Mouse (Mus musculus) hindbrain, embryonic 13.5 days (tissue): Measurements from ENCODE around the gene Cdk5rap2. TPM values are rescaled to one million over a fixed set of nuclear protein-coding genes. Genes with fewer than 3 reads are reported as not detected.

Experiments used
- ATAC-seq: fragments of 200-750 bp; cut with Nextera tagmentation; 2 replicates; pipeline ENCODE4 v1.8.0; 2017; ENCODE audit warnings: moderate TSS enrichment; ENCODE audit not compliant: low FRiP score
- H3K27ac ChIP-seq: fragments of 300-500 bp; sonication (generic); 2 replicates; pipeline ENCODE4 v1.5.1; 2015; ENCODE audit warnings: inconsistent platforms, mild to moderate bottlenecking, moderate library complexity
- H3K27me3 ChIP-seq: fragments of 300-500 bp; sonication (generic); 2 replicates; pipeline ENCODE4 v1.6.1; 2015; ENCODE audit warnings: mild to moderate bottlenecking, inconsistent platforms
- H3K36me3 ChIP-seq: fragments of 300-500 bp; sonication (generic); 2 replicates; pipeline ENCODE4 v1.6.1; 2015; ENCODE audit warnings: mild to moderate bottlenecking, inconsistent platforms
- H3K4me1 ChIP-seq: fragments of 300-500 bp; sonication (generic); replicated peaks from 2 replicates; pipeline ENCODE4 v1.6.1; 2015; ENCODE audit warnings: inconsistent platforms
- H3K4me2 ChIP-seq: fragments of 300-500 bp; sonication (generic); 2 replicates; pipeline ENCODE4 v1.6.1; 2015; ENCODE audit warnings: inconsistent platforms, mild to moderate bottlenecking, moderate library complexity
- H3K4me3 ChIP-seq: fragments of 300-500 bp; sonication (generic); 2 replicates; pipeline ENCODE4 v1.5.1; 2015; ENCODE audit warnings: mild to moderate bottlenecking, inconsistent platforms
- H3K9ac ChIP-seq: fragments of 300-500 bp; sonication (generic); 2 replicates; pipeline ENCODE4 v1.6.1; 2015; ENCODE audit warnings: mild to moderate bottlenecking, inconsistent platforms
- H3K9me3 ChIP-seq: fragments of 300-500 bp; sonication (generic); 2 replicates; pipeline ENCODE4 v1.6.1; 2016; ENCODE audit warnings: inconsistent platforms
- WGBS: fragments of 180-500 bp; shearing (Covaris S2); methylation state at CpG from one replicate; pipeline ENCODE4 v1.1.7; 2015; 5-methylcytosine and 5-hydroxymethylcytosine counted together
- polyA plus RNA-seq: library from polyadenylated mRNA; unstranded; fragments of >200 nt; fragmentation: Nextera tagmentation; extraction: Ambion mirVana; gene quantifications from 2 replicates; pipeline ENCODE4 v1.2.1, GENCODE M21; 2015

The Cdk5rap2 gene
- polyA plus RNA-seq, 1 experiment from 2014 or later = 12.5 TPM

- H3K9ac ChIP-seq = no peak overlapping the region
- H3K27me3 ChIP-seq = no peaks in the 10 kb centered on the region
- WGBS = 96% methylated on average over 6 of the region's 6 CpGs
- H3K9me3 ChIP-seq = no peaks in the 10 kb centered on the region
- no peak overlapping the region for H3K4me2 ChIP-seq
- ATAC-seq = no peak
- no peaks in the 10 kb centered on the region for H3K4me1 ChIP-seq
- H3K4me3 ChIP-seq = no peak overlapping the region
- H3K36me3 ChIP-seq = peaks cover 29% of the 10 kb centered on the region
- H3K27ac ChIP-seq = no peak overlapping the region
Measured at GRCm38 (mm10) chr4:70289361-70289760, 120.9 kb downstream of the Cdk5rap2 start.

DNA sequence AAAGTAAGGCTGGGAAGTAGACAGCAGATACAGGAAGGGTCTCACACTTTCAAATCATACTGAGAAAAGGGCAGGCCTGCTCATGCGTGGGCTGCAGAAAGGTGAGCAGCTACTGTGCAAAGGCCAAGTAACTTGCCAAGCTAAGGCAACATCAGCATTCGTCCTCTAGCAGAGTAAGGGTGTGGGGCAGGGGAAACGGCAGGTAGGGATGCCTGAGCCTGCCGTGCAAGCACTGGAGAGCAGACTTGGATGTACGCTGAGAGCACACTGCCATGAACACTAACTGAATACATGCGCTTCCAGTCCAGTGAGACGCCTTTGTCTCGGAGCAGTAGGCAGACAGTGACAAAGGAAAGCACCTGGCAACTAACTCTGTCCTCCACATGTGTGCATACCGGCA, 127.1 kb downstream of the Cdk5rap2 start:
- H3K9me3 ChIP-seq = no peaks in the 10 kb centered on the region
- WGBS = 92% methylated on average over 9 of the region's 9 CpGs
- no peak overlapping the region for H3K27ac ChIP-seq
- H3K9ac ChIP-seq = no peak overlapping the region
- peaks cover 37% of the 10 kb centered on the region for H3K36me3 ChIP-seq
- H3K4me2 ChIP-seq = no peak overlapping the region
- H3K27me3 ChIP-seq = no peaks in the 10 kb centered on the region
- no peak for ATAC-seq
- H3K4me3 ChIP-seq = no peak overlapping the region
- no peaks in the 10 kb centered on the region for H3K4me1 ChIP-seq

- Histone ChIP-seq H3K9ac (no peak overlapping the region), H3K27me3 (no peaks in the 10 kb centered on the region), H3K9me3 (no peaks in the 10 kb centered on the region), H3K4me1 (no peaks in the 10 kb centered on the region), H3K4me2 (no peak overlapping the region), H3K36me3 (peaks cover 38% of the 10 kb centered on the region), H3K27ac (no peak overlapping the region), H3K4me3 (no peak overlapping the region)
- WGBS = 92% methylated on average over 4 of the region's 4 CpGs
- ATAC-seq = no peak
Measured at GRCm38 (mm10) chr4:70278882-70279281, 131.4 kb downstream of the Cdk5rap2 start.

GRCm38 (mm10) chr4:70278057-70278456, 132.2 kb downstream of the Cdk5rap2 start:
- ATAC-seq = no peak
- H3K36me3 ChIP-seq = peaks cover 34% of the 10 kb centered on the region
- no peak overlapping the region for H3K4me2 ChIP-seq
- H3K27me3 ChIP-seq = no peaks in the 10 kb centered on the region
- no peaks in the 10 kb centered on the region for H3K9me3 ChIP-seq
- H3K4me1 ChIP-seq = no peaks in the 10 kb centered on the region
- H3K9ac ChIP-seq = no peak overlapping the region
- no peak overlapping the region for H3K27ac ChIP-seq
- 98% methylated on average over 3 of the region's 3 CpGs for WGBS
- H3K4me3 ChIP-seq = no peak overlapping the region

- Histone ChIP-seq H3K4me2 (no peak overlapping the region), H3K4me1 (no peaks in the 10 kb centered on the region), H3K4me3 (no peak overlapping the region), H3K36me3 (peaks cover 27% of the 10 kb centered on the region), H3K9ac (no peak overlapping the region), H3K27me3 (no peaks in the 10 kb centered on the region), H3K9me3 (no peaks in the 10 kb centered on the region), H3K27ac (no peak overlapping the region)
- WGBS = 91% methylated on average over 4 of the region's 4 CpGs
- ATAC-seq = no peak
Measured at GRCm38 (mm10) chr4:70272943-70273342, 137.3 kb downstream of the Cdk5rap2 start.

- no peak overlapping the region for H3K4me3 ChIP-seq
- peaks cover 27% of the 10 kb centered on the region for H3K36me3 ChIP-seq
- no peak for ATAC-seq
- H3K4me1 ChIP-seq = no peaks in the 10 kb centered on the region
- WGBS = 93% methylated on average over 4 of the region's 4 CpGs
- H3K27me3 ChIP-seq = no peaks in the 10 kb centered on the region
- no peaks in the 10 kb centered on the region for H3K9me3 ChIP-seq
- H3K9ac ChIP-seq = no peak overlapping the region
- no peak overlapping the region for H3K4me2 ChIP-seq
- H3K27ac ChIP-seq = no peak overlapping the region
Measured at GRCm38 (mm10) chr4:70272527-70272926, 137.7 kb downstream of the Cdk5rap2 start.

- Histone ChIP-seq H3K4me3 (no peak overlapping the region), H3K27ac (no peak overlapping the region), H3K9ac (no peak overlapping the region), H3K27me3 (no peaks in the 10 kb centered on the region), H3K36me3 (peaks cover 51% of the 10 kb centered on the region), H3K4me2 (no peak overlapping the region), H3K4me1 (no peaks in the 10 kb centered on the region), H3K9me3 (no peaks in the 10 kb centered on the region)
- 93% methylated on average over 2 of the region's 2 CpGs for WGBS
- ATAC-seq = no peak
Measured at GRCm38 (mm10) chr4:70267213-70267906, 142.9 kb downstream of the Cdk5rap2 start.

GRCm38 (mm10) chr4:70265248-70265647, 145.0 kb downstream of the Cdk5rap2 start:
- Histone ChIP-seq H3K36me3 (peaks cover 43% of the 10 kb centered on the region), H3K4me1 (no peaks in the 10 kb centered on the region), H3K27ac (no peak overlapping the region), H3K9ac (no peak overlapping the region), H3K4me3 (no peak overlapping the region), H3K27me3 (no peaks in the 10 kb centered on the region), H3K9me3 (no peaks in the 10 kb centered on the region), H3K4me2 (no peak overlapping the region)
- whole genome bisulfite sequencing = 67% methylated on average over 6 of the region's 6 CpGs
- no peak for ATAC-seq

DNA sequence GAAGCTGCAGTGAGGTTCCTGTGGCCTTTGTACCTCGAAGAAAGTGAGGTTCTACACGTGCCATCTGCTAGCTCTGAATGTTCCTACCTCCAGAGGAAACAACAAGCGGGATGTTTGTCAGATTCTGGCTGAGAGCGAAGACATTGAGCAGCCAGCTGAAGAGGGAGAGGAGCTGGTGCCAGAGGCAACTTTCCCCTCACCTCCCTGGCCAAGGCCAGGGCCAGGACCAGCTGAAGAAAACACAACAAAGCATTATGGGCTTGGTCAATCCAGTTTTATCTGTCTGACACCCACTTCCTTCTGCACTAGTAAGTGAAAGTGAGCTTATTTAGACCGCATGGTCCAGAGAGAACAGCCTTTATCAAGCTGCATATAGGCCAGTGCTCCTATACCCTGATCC, 147.4 kb downstream of the Cdk5rap2 start:
- Histone ChIP-seq H3K27me3 (no peaks in the 10 kb centered on the region), H3K36me3 (peaks cover 43% of the 10 kb centered on the region), H3K4me1 (peaks cover 22% of the 10 kb centered on the region), H3K9me3 (no peaks in the 10 kb centered on the region), H3K4me3 (no peak overlapping the region), H3K9ac (no peak overlapping the region), H3K27ac (no peak overlapping the region), H3K4me2 (no peak overlapping the region)
- 87% methylated on average over 5 of the region's 5 CpGs for WGBS
- no peak for ATAC-seq

GRCm38 (mm10) chr4:70261315-70261714, 148.9 kb downstream of the Cdk5rap2 start:
- no peak overlapping the region for H3K9ac ChIP-seq
- H3K36me3 ChIP-seq = peaks cover 44% of the 10 kb centered on the region
- no peaks in the 10 kb centered on the region for H3K27me3 ChIP-seq
- H3K27ac ChIP-seq = no peak overlapping the region
- no peak overlapping the region for H3K4me3 ChIP-seq
- no peak overlapping the region for H3K4me2 ChIP-seq
- H3K4me1 ChIP-seq = peaks cover 22% of the 10 kb centered on the region
- ATAC-seq = no peak
- 88% methylated on average over 5 of the region's 5 CpGs for WGBS
- H3K9me3 ChIP-seq = no peaks in the 10 kb centered on the region

GRCm38 (mm10) chr4:70260419-70260807, 149.8 kb downstream of the Cdk5rap2 start:
- Histone ChIP-seq H3K27me3 (no peaks in the 10 kb centered on the region), H3K27ac (peak overlapping the region; percentile 24; the same call in 1 of the 2 replicates), H3K36me3 (peaks cover 48% of the 10 kb centered on the region), H3K4me1 (peaks cover 22% of the 10 kb centered on the region), H3K4me2 (no peak overlapping the region), H3K9ac (no peak overlapping the region), H3K9me3 (no peaks in the 10 kb centered on the region), H3K4me3 (no peak overlapping the region)
- no peak for ATAC-seq
- WGBS = 87% methylated on average over 11 of the region's 11 CpGs

DNA sequence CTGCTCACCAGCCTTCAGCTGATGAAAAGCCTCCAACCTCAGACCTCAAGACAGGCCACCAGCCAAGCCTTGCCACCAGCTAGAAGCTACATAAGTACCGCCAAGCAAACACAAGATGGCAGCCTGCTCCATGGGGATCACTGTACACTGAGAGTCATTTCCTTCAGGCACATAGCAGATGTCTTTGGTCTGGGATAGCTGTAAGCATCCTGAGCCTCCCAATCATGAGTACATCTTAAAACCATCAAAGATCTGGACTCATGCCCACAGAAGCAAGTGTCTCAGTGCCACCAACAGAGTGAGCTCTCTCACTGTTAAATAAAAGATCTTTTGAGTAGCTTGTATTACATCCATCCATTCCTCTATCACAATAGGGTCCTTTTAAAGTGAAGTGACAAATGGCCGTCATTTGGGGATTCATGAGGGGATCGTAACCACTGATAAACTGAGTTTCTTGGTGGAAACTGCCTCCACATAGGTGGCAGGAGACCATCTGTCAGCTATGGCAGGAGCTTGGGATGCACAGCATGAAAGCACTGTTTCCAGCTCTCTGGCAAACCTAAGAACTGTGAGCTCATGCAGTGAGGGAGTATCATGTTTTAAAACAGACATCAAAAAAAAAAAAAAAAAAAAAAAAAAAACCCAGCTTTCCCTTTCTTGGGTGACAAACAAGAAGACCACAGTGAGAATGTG, 150.4 kb downstream of the Cdk5rap2 start:
- Histone ChIP-seq H3K4me2 (no peak overlapping the region), H3K9me3 (no peaks in the 10 kb centered on the region), H3K27ac (no peak overlapping the region), H3K9ac (no peak overlapping the region), H3K4me3 (no peak overlapping the region), H3K27me3 (no peaks in the 10 kb centered on the region), H3K4me1 (peaks cover 22% of the 10 kb centered on the region), H3K36me3 (peaks cover 46% of the 10 kb centered on the region)
- ATAC-seq = peak; percentile 49
- WGBS = 55% methylated on average over 3 of the region's 3 CpGs

DNA sequence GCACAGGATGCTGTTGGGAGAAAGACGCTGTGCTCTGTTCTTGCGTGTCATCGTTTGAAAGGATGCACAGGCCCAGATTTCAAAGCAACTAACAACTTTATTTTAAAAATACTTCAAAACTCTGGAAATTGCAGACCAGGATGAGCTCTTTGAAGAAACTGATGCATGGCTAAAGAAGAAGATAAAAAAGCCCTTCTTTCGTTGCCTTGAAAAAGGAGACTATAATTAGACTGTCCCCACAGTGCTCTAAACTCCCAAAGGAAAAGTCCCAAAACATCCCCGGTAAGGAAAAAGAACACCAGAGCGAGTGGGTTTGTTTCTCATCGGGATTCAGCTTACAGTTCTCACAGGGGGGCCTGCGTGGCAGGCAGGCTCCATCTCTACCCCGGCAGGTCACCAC, 151.4 kb downstream of the Cdk5rap2 start:
- H3K27ac ChIP-seq = no peak overlapping the region
- no peak overlapping the region for H3K9ac ChIP-seq
- no peak overlapping the region for H3K4me3 ChIP-seq
- peaks cover 45% of the 10 kb centered on the region for H3K36me3 ChIP-seq
- no peaks in the 10 kb centered on the region for H3K9me3 ChIP-seq
- H3K27me3 ChIP-seq = no peaks in the 10 kb centered on the region
- H3K4me2 ChIP-seq = no peak overlapping the region
- ATAC-seq = no peak
- H3K4me1 ChIP-seq = peaks cover 22% of the 10 kb centered on the region
- WGBS = 66% methylated on average over 9 of the region's 9 CpGs
